In genomic region chr2:145656716-145657115, GRCm38 (mm10) we compare ENCODE assay signal across 23 mouse cellular contexts. TPM values are rescaled to one million over a fixed set of nuclear protein-coding genes. Genes with fewer than 3 reads are reported as not detected.
A peak's percentile ranks its signal among the peaks of the same experiment; 100 is the strongest.
DNase-seq lines count a peak whose midpoint lies in the region; ATAC-seq lines count a peak whose summit lies in the region.
"Had no signal": no experiment of that assay in that cellular context is flagged by ENCODE, and none has a peak within 500 bp of the region (broad histone marks: within the 10 kb centered on the region; RNA-seq: fewer than 3 reads in every experiment).

No protein-coding gene starts in this region.

- intact Hi-C loops in gastrocnemius, postnatal 36 days (cut with DNase I) = no loop called here

- no peak overlapping the region for H3K4me3 ChIP-seq in heart, embryonic 12.5 days
- H3K4me3 ChIP-seq: embryonic facial prominence, embryonic 15.5 days; forebrain, embryonic 12.5 days; hindbrain, embryonic 12.5 days had no signal

- 0 out of 2 replicates have a peak, but pooled peaks cover 13% of the 10 kb centered on the region for H3K4me1 ChIP-seq in heart, embryonic 12.5 days (replicated peaks)
- H3K4me1 ChIP-seq: embryonic facial prominence, embryonic 15.5 days; forebrain, embryonic 12.5 days; hindbrain, embryonic 12.5 days had no signal

- no peaks in the 10 kb centered on the region for H3K9me3 ChIP-seq in heart, embryonic 12.5 days (replicated peaks)
- H3K9me3 ChIP-seq: embryonic facial prominence, embryonic 15.5 days; forebrain, embryonic 12.5 days; hindbrain, embryonic 12.5 days had no signal

- no peak overlapping the region for H3K27ac ChIP-seq in heart, embryonic 12.5 days (ENCODE audit: poor library complexity, severe bottlenecking)
- H3K27ac ChIP-seq: embryonic facial prominence, embryonic 15.5 days; forebrain, embryonic 12.5 days; hindbrain, embryonic 12.5 days had no signal

- peak; percentile 8 to 14 for DNase-seq in lung, adult 18-20 months
- DNase-seq in lung, postnatal 10 days = no peak
- peak; percentile 24 for DNase-seq in 3134 (ENCODE audit: extremely low read depth, insufficient read length, low spot score)
- peak; percentile 92 for DNase-seq in Muller cell, postnatal 12 days (ENCODE audit: inconsistent ontology term)
- DNase-seq in fibroblast of lung, adult 2 months (ENCODE audit: low read depth) = peak; percentile 76
- DNase-seq in gastrocnemius, postnatal 36 days = no peak
- no peak for DNase-seq in cerebellum, adult 9-10 months
- DNase-seq: adrenal gland, adult 8-10 months; adrenal gland, postnatal 36 days; cerebellum, adult 2 months; cerebellum, postnatal 14 days; embryo, embryonic 11 days; gastrocnemius, postnatal 25 days; heart, postnatal 10 days; heart, postnatal 4 days had no signal

- no peak for ATAC-seq in heart, embryonic 12.5 days (ENCODE audit: insufficient number of reproducible peaks, low FRiP score)
- ATAC-seq: forebrain, embryonic 16.5 days; hindbrain, embryonic 16.5 days; inflammation-experienced regulatory T-cells, adult 6 months had no signal

- H3K27me3 ChIP-seq in heart, embryonic 12.5 days (replicated peaks) = no peaks in the 10 kb centered on the region
- H3K27me3 ChIP-seq: embryonic facial prominence, embryonic 15.5 days; forebrain, embryonic 12.5 days; hindbrain, embryonic 12.5 days had no signal

- WGBS in heart, embryonic 12.5 days = 36% methylated on average over 1 of the region's 1 CpGs

- H3K36me3 ChIP-seq in heart, embryonic 12.5 days = no peaks in the 10 kb centered on the region
- H3K36me3 ChIP-seq: embryonic facial prominence, embryonic 15.5 days; forebrain, embryonic 12.5 days; hindbrain, embryonic 12.5 days had no signal

- H3K4me2 ChIP-seq in heart, embryonic 12.5 days = no peak overlapping the region
- H3K4me2 ChIP-seq: embryonic facial prominence, embryonic 15.5 days; forebrain, embryonic 12.5 days; hindbrain, embryonic 12.5 days had no signal

- H3K9ac ChIP-seq in heart, embryonic 12.5 days = no peak overlapping the region
- H3K9ac ChIP-seq: embryonic facial prominence, embryonic 15.5 days; forebrain, embryonic 12.5 days; hindbrain, embryonic 12.5 days had no signal

RNA-seq across cellular contexts. Expression of gene Rin2, which starts 18.3 kb away (rescaled TPM):
- 10 to 100 TPM; 10.2 to 11.5 TPM for total RNA-seq in gastrocnemius, postnatal 36 days (2021)
- 19.0 and 22.7 TPM in 2 replicates for polyA plus RNA-seq in heart, embryonic 12.5 days (2016; fragmentation: Nextera tagmentation; extraction: Ambion mirVana)
- total RNA-seq: MEL had no signal

Comparison
In these comparisons a context has a peak if more than half of its experiments do, and no peak if none do; other contexts are left out.
1. DNase-seq: peak in lung, adult 18-20 months (2 of 2), 3134 (single experiment), Muller cell, postnatal 12 days (single experiment) and fibroblast of lung, adult 2 months (single experiment); none in lung, postnatal 10 days (single experiment), gastrocnemius, postnatal 36 days (0 of 2) and cerebellum, adult 9-10 months (single experiment).